Mouse (Mus musculus): Measurements from ENCODE around the gene Fam122c. TPM values are rescaled to one million over a fixed set of nuclear protein-coding genes. Genes with fewer than 3 reads are reported as not detected.

Fam122c gene
- not detected in 2 replicates for total RNA-seq (2023)

GRCm38 (mm10) chrX:53273124-53273523 lies at the start of gene Fam122c:
TSS of gene Fam122c (plus strand) at chrX:53273424.

GRCm38 (mm10) chrX:53240011-53240410 lies 33.2 kb upstream of the Fam122c start, which contains the start of gene Plac1:
TSS of gene Plac1 (minus strand) at chrX:53240111.

GRCm38 (mm10) chrX:53269289-53270062 lies 3.7 kb upstream of the Fam122c start, which contains the start of gene Fam122b:
TSS of gene Fam122b (minus strand) at chrX:53269805.

GRCm38 (mm10) chrX:53370366-53370740 lies 97.1 kb downstream of the Fam122c start, which contains the start of gene Mospd1:
TSS of gene Mospd1 (minus strand) at chrX:53370502.

Other genes starting within 250 kb of the Fam122c start
- gene Plac1, start 33.3 kb upstream of the Fam122c start, total RNA-seq (2023) = not detected in 2 replicates
- 4.4 and 4.6 TPM in 2 replicates for gene Fam122b, start 3.6 kb upstream of the Fam122c start, total RNA-seq (2023)
- 27.6 and 28.9 TPM in 2 replicates for gene Mospd1, start 97.1 kb downstream of the Fam122c start, total RNA-seq (2023)
- gene Etd, start 161.5 kb downstream of the Fam122c start, total RNA-seq (2023) = not detected in 2 replicates

Measured in neutrophil, adult 65 days (primary cell).